Mouse (Mus musculus): ENCODE measurements around the gene Rab20. TPM values are rescaled to one million over a fixed set of nuclear protein-coding genes. Genes with fewer than 3 reads are reported as not detected.
A peak's percentile ranks its signal among the peaks of the same experiment; 100 is the strongest.

Gene Rab20
- total RNA-seq, 2 experiments from 2014 or later: 2.5 to 4.6 TPM

- DNase-seq (ENCODE audit: low spot score): peak; percentile 44
Measured at GRCm38 (mm10) chr8:11411504-11412124, 66.9 kb downstream of the Rab20 start.

GRCm38 (mm10) chr8:11405722-11406481 lies 72.6 kb downstream of the Rab20 start:
- DNase-seq (ENCODE audit: low spot score): peak; percentile 67

- DNase-seq (ENCODE audit: low spot score): no peak
Measured at GRCm38 (mm10) chr8:11404614-11405013, 73.9 kb downstream of the Rab20 start.

DNA sequence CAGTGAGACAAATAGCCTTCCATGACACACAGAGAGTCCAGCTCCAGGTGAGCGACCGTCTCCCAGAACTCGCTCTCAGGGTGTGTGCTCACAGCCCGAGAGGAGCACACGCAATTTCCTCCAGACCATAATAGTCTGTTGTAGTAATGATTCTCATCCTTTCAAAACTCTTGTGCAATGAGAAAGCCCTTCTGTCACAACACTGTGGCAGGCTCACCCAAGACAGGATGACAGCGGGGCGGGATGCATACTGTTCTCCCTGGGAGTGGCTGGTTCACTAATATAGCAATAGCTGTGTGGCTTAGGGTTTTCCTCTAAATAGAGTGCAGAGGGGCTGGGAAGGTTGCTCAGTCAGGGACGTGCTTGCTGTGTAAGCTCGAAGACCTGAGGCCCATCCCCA lies 74.7 kb downstream of the Rab20 start:
- DNase-seq (ENCODE audit: low spot score): no peak

Other genes starting within 250 kb of the Rab20 start
- gene Col4a2, start 165.9 kb downstream of the Rab20 start, total RNA-seq (2021): 10 to 100 TPM; 37.4 to 50.2 TPM
- gene Col4a1, start 165.9 kb downstream of the Rab20 start, total RNA-seq (2021): 10 to 100 TPM; 66.5 to 81.6 TPM
- 10 to 100 TPM; 25.4 to 26.0 TPM for gene Naxd, start 18.8 kb upstream of the Rab20 start, total RNA-seq (2021)
- 10 to 100 TPM; 13.6 to 15.4 TPM for gene Cars2, start 72.1 kb upstream of the Rab20 start, total RNA-seq (2021)
- gene Ing1, start 76.9 kb upstream of the Rab20 start, total RNA-seq (2021): 10 to 100 TPM; 11.6 to 14.4 TPM
- gene Ankrd10, start 157.0 kb upstream of the Rab20 start, total RNA-seq (2021): 10 to 100 TPM; 11.1 to 11.9 TPM
- not detected for gene 1700016D06Rik, start 222.4 kb upstream of the Rab20 start, total RNA-seq (2021)
- 10 to 100 TPM; 31.3 to 32.0 TPM for gene Arhgef7, start 249.0 kb upstream of the Rab20 start, total RNA-seq (2021)